Mouse (Mus musculus) E14TG2a.4 (cell line): ENCODE results near the gene Sema3b.

ENCODE experiments used
- H3K27me3 ChIP-seq: 2 replicates; pipeline ENCODE4 v1.6.1; 2014; ENCODE audit warnings: low read length, control low read depth; ENCODE audit not compliant: insufficient read depth
- H3K36me3 ChIP-seq: 2 replicates; pipeline ENCODE4 v1.6.1; 2014; ENCODE audit warnings: low read length, control low read depth; ENCODE audit not compliant: insufficient read depth
- H3K4me1 ChIP-seq: replicated peaks from 2 replicates; pipeline ENCODE4 v1.6.1; 2014; ENCODE audit warnings: low read depth, low read length, control low read depth
- H3K4me3 ChIP-seq: replicated peaks from 2 replicates; pipeline ENCODE4 v1.5.1; 2014; ENCODE audit warnings: mild to moderate bottlenecking, low read length
- H3K9me3 ChIP-seq: 2 replicates; pipeline ENCODE4 v1.6.1; 2014; ENCODE audit warnings: low read length, control low read depth
- CTCF ChIP-seq: conservative IDR thresholded peaks from 2 replicates; pipeline ENCODE4 v1.5.1; 2014; ENCODE audit warnings: low read length
- NANOG ChIP-seq: IDR thresholded peaks from 2 replicates; pipeline ENCODE4 v1.6.1; 2014; ENCODE audit warnings: borderline replicate concordance, low read length, mixed read lengths
- POU5F1 ChIP-seq: IDR thresholded peaks from 2 replicates; pipeline ENCODE4 v1.6.1; 2014; ENCODE audit warnings: low read length, borderline replicate concordance

Sema3b gene

GRCm38 (mm10) chr9:107629901-107630425, 20.9 kb upstream of the Sema3b start:
- TF ChIP-seq CTCF (no peak), POU5F1 (no peak), NANOG (no peak)
- Histone ChIP-seq H3K9me3 (no peaks in the 10 kb centered on the region), H3K27me3 (peaks cover 24% of the 10 kb centered on the region), H3K4me3 (peak overlapping the region; percentile 68), H3K4me1 (peaks cover 93% of the 10 kb centered on the region), H3K36me3 (peaks cover 19% of the 10 kb centered on the region)

GRCm38 (mm10) chr9:107629411-107629730, 20.3 kb upstream of the Sema3b start:
- H3K36me3 ChIP-seq, result peaks cover 19% of the 10 kb centered on the region
- TF ChIP-seq POU5F1 (no peak), CTCF (no peak), NANOG (no peak)

GRCm38 (mm10) chr9:107628721-107629410, 19.8 kb upstream of the Sema3b start:
- TF ChIP-seq POU5F1 (no peak), CTCF (no peak), NANOG (no peak)
- peaks cover 21% of the 10 kb centered on the region for H3K36me3 ChIP-seq
- peak overlapping the region; percentile 68 for H3K4me3 ChIP-seq
- H3K4me1 ChIP-seq, result peaks cover 95% of the 10 kb centered on the region
- H3K27me3 ChIP-seq, result peaks cover 19% of the 10 kb centered on the region
- no peaks in the 10 kb centered on the region for H3K9me3 ChIP-seq

More at GRCm38 (mm10) chr9:107629411-107629730, 20.3 kb upstream of the Sema3b start:
- Histone ChIP-seq H3K4me1 (peaks cover 95% of the 10 kb centered on the region), H3K9me3 (no peaks in the 10 kb centered on the region), H3K4me3 (peak overlapping the region; percentile 68), H3K27me3 (peaks cover 22% of the 10 kb centered on the region)

GRCm38 (mm10) chr9:107627387-107628255, 18.6 kb upstream of the Sema3b start:
- H3K27me3 ChIP-seq, result peaks cover 13% of the 10 kb centered on the region
- TF ChIP-seq NANOG (no peak), POU5F1 (no peak), CTCF (no peak)
- H3K36me3 ChIP-seq, result peaks cover 25% of the 10 kb centered on the region
- H3K9me3 ChIP-seq, result no peaks in the 10 kb centered on the region
- peak overlapping the region; percentile 68 for H3K4me3 ChIP-seq
- H3K4me1 ChIP-seq, result peaks cover 92% of the 10 kb centered on the region

GRCm38 (mm10) chr9:107626844-107627277, 17.8 kb upstream of the Sema3b start:
- TF ChIP-seq CTCF (peak; percentile 83), POU5F1 (no peak)
- Histone ChIP-seq H3K27me3 (peaks cover 6% of the 10 kb centered on the region), H3K36me3 (peaks cover 23% of the 10 kb centered on the region), H3K4me3 (peak overlapping the region; percentile 68), H3K4me1 (peaks cover 89% of the 10 kb centered on the region), H3K9me3 (no peaks in the 10 kb centered on the region)

GRCm38 (mm10) chr9:107626158-107626843, 17.3 kb upstream of the Sema3b start:
- H3K4me1 ChIP-seq, result peaks cover 85% of the 10 kb centered on the region
- H3K9me3 ChIP-seq, result no peaks in the 10 kb centered on the region
- H3K4me3 ChIP-seq, result peak overlapping the region; percentile 62
- TF ChIP-seq CTCF (no peak), NANOG (no peak), POU5F1 (no peak)
- peaks cover under 1% of the 10 kb centered on the region; the same call in 1 of the 2 replicates for H3K27me3 ChIP-seq
- peaks cover 20% of the 10 kb centered on the region for H3K36me3 ChIP-seq

GRCm38 (mm10) chr9:107625351-107626128, 16.5 kb upstream of the Sema3b start:
- peaks cover 20% of the 10 kb centered on the region for H3K36me3 ChIP-seq
- peaks cover 82% of the 10 kb centered on the region for H3K4me1 ChIP-seq
- no peaks in the 10 kb centered on the region for H3K9me3 ChIP-seq
- no peaks in the 10 kb centered on the region for H3K27me3 ChIP-seq
- TF ChIP-seq CTCF, result no peak
- TF ChIP-seq NANOG, result no peak
- no peak for TF ChIP-seq POU5F1
- peak overlapping the region; percentile 62 for H3K4me3 ChIP-seq
